Comparison of ENCODE assay signal across 19 mouse cellular contexts in the genomic region with DNA sequence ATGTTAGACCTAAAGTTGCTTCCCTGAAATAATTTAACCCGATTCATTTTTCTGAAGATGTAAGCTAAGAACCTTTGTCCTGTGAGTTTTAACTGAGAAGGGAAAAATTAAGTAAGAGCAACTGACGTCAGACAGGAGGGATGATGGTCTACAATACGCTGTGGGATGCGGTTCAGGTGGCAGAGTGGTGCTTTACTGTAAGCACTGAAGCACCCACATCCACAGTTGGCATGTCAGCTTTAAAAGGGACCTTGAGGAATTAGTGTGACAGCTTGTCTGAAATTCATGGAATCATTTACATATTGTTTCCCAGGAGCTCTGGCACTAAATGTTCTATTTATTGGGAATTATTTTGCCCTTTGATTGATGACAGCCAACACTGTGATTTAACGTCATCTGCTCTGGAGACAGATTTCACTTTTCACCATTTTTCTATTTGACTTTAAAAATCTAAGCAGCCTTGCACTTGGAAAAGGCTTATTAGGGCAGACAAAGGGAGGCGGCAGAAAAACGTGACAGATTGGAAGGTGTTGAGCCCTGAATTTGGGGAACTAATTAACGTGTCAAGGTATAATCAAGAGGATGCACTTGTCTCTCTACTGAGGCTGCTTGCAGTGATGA. TPM values are rescaled to one million over a fixed set of nuclear protein-coding genes. Genes with fewer than 3 reads are reported as not detected.
DNase-seq lines count a peak whose midpoint lies in the region; ATAC-seq and TF ChIP-seq lines count a peak whose summit lies in the region.
"Had no signal": no experiment of that assay in that cellular context is flagged by ENCODE, and none has a peak within 500 bp of the region (broad histone marks: within the 10 kb centered on the region; RNA-seq: fewer than 3 reads in every experiment).

No protein-coding gene starts in this region.

- peaks cover 22% of the 10 kb centered on the region for H3K4me1 ChIP-seq in forebrain, embryonic 12.5 days
- H3K4me1 ChIP-seq in forebrain, embryonic 10.5 days = peaks cover 24% of the 10 kb centered on the region
- H3K4me1 ChIP-seq in neural tube, embryonic 12.5 days = peaks cover 13% of the 10 kb centered on the region
- H3K4me1 ChIP-seq in hindbrain, postnatal 0 days (ENCODE audit: insufficient read depth, low read length) = peaks cover 6% of the 10 kb centered on the region

- no peaks in the 10 kb centered on the region for H3K9me3 ChIP-seq in forebrain, embryonic 12.5 days
- H3K9me3 ChIP-seq in forebrain, embryonic 10.5 days = no peaks in the 10 kb centered on the region
- no peaks in the 10 kb centered on the region for H3K9me3 ChIP-seq in neural tube, embryonic 12.5 days
- no peaks in the 10 kb centered on the region for H3K9me3 ChIP-seq in hindbrain, postnatal 0 days (ENCODE audit: low read length)
- H3K9me3 ChIP-seq: embryonic facial prominence, embryonic 10.5 days; lung, embryonic 15.5 days; megakaryocyte, embryonic 14.5 days had no signal

- 0 out of 2 replicates have a peak overlapping the region, but pooled peaks have one; percentile 1 for H3K27ac ChIP-seq in forebrain, embryonic 12.5 days
- H3K27ac ChIP-seq in forebrain, embryonic 10.5 days = no peak overlapping the region
- no peak overlapping the region for H3K27ac ChIP-seq in neural tube, embryonic 12.5 days
- peak overlapping the region; percentile 96 for H3K27ac ChIP-seq in hindbrain, postnatal 0 days
- H3K27ac ChIP-seq: embryonic facial prominence, embryonic 10.5 days; heart, adult 2 months; lung, embryonic 15.5 days had no signal

- H3K9ac ChIP-seq in forebrain, embryonic 12.5 days = no peak overlapping the region
- H3K9ac ChIP-seq in neural tube, embryonic 12.5 days = no peak overlapping the region
- H3K9ac ChIP-seq in hindbrain, postnatal 0 days (replicated peaks; ENCODE audit: low read length) = peak overlapping the region; percentile 84
- H3K9ac ChIP-seq: lung, embryonic 15.5 days had no signal

- no peak overlapping the region for H3K4me3 ChIP-seq in forebrain, embryonic 12.5 days (replicated peaks)
- H3K4me3 ChIP-seq in forebrain, embryonic 10.5 days = no peak overlapping the region
- H3K4me3 ChIP-seq in neural tube, embryonic 12.5 days = no peak overlapping the region
- H3K4me3 ChIP-seq in hindbrain, postnatal 0 days (ENCODE audit: low read length) = peak overlapping the region; percentile 61
- H3K4me3 ChIP-seq: embryonic facial prominence, embryonic 10.5 days; heart, adult 2 months; lung, embryonic 15.5 days; megakaryocyte, embryonic 14.5 days had no signal

- no peak for TF ChIP-seq CTCF in hindbrain, postnatal 0 days (IDR thresholded peaks at IDR 0.05; ENCODE audit: low read depth)

- 0 out of 2 replicates have a peak overlapping the region, but pooled peaks have one; percentile 1 for H3K4me2 ChIP-seq in forebrain, embryonic 12.5 days
- H3K4me2 ChIP-seq in neural tube, embryonic 12.5 days (replicated peaks) = peak overlapping the region; percentile 78
- peak overlapping the region; percentile 73 for H3K4me2 ChIP-seq in hindbrain, postnatal 0 days (ENCODE audit: low read depth, low read length)
- H3K4me2 ChIP-seq: lung, embryonic 15.5 days had no signal

- ATAC-seq in forebrain, embryonic 12.5 days (ENCODE audit: low FRiP score) = no peak
- no peak for ATAC-seq in neural tube, embryonic 12.5 days (ENCODE audit: low FRiP score, low read depth)
- ATAC-seq in hindbrain, postnatal 0 days = no peak
- ATAC-seq: intestine, embryonic 16.5 days had no signal

- peaks cover 37% of the 10 kb centered on the region for H3K27me3 ChIP-seq in forebrain, embryonic 12.5 days
- H3K27me3 ChIP-seq in forebrain, embryonic 10.5 days (ENCODE audit: poor library complexity, severe bottlenecking) = peaks cover 54% of the 10 kb centered on the region
- peaks cover 8% of the 10 kb centered on the region for H3K27me3 ChIP-seq in neural tube, embryonic 12.5 days (replicated peaks)
- no peaks in the 10 kb centered on the region for H3K27me3 ChIP-seq in hindbrain, postnatal 0 days (ENCODE audit: insufficient read depth, low read length)

- H3K36me3 ChIP-seq in forebrain, embryonic 12.5 days (replicated peaks) = no peaks in the 10 kb centered on the region
- H3K36me3 ChIP-seq in forebrain, embryonic 10.5 days (replicated peaks) = no peaks in the 10 kb centered on the region
- H3K36me3 ChIP-seq in neural tube, embryonic 12.5 days = no peaks in the 10 kb centered on the region
- H3K36me3 ChIP-seq in hindbrain, postnatal 0 days (ENCODE audit: insufficient read depth, low read length) = no peaks in the 10 kb centered on the region
- H3K36me3 ChIP-seq: embryonic facial prominence, embryonic 10.5 days; lung, embryonic 15.5 days had no signal

- DNase-seq in forebrain, embryonic 10.5 days (ENCODE audit: extremely low spot score, low spot score) = no peak
- DNase-seq in neural tube, embryonic 10.5 days (ENCODE audit: extremely low spot score, low spot score) = no peak
- DNase-seq in hindbrain, postnatal 0 days (ENCODE audit: low spot score) = peak; percentile 45
- no peak for DNase-seq in T-cell, adult 2 months (ENCODE audit: low spot score)
- no peak for DNase-seq in Muller cell, postnatal 12 days (ENCODE audit: inconsistent ontology term)
- no peak for DNase-seq in heart, adult 9 months (ENCODE audit: low spot score in 2 of 2)
- DNase-seq: adrenal gland, postnatal 14 days; heart, adult 2 months; heart, postnatal 14 days; kidney, postnatal 36 days had no signal

- WGBS in forebrain, embryonic 12.5 days = 59% methylated on average over 8 of the region's 8 CpGs
- WGBS in forebrain, embryonic 10.5 days = 73% methylated on average over 8 of the region's 8 CpGs
- 56% methylated on average over 8 of the region's 8 CpGs for WGBS in neural tube, embryonic 12.5 days
- 31% methylated on average over 8 of the region's 8 CpGs for WGBS in hindbrain, postnatal 0 days

RNA-seq across cellular contexts. Expression of gene Chl1, which starts 3.3 kb away (rescaled TPM):
- 20.4 and 22.9 TPM in 2 replicates for polyA plus RNA-seq in forebrain, embryonic 12.5 days (2016; fragmentation: Nextera tagmentation; extraction: Ambion mirVana)
- 0.33 and 1.6 TPM in 2 replicates for polyA plus RNA-seq in forebrain, embryonic 10.5 days (2016; fragmentation: Nextera tagmentation; extraction: Ambion mirVana)
- polyA plus RNA-seq in neural tube, embryonic 12.5 days (2016; fragmentation: Nextera tagmentation; extraction: Ambion mirVana) = 39.0 and 51.1 TPM in 2 replicates
- 172 and 214 TPM in 2 replicates for total RNA-seq in hindbrain, postnatal 0 days (2014; rRNA removed)
- 154 and 157 TPM in 2 replicates for polyA plus RNA-seq in hindbrain, postnatal 0 days (2015; fragmentation: Nextera tagmentation; extraction: Ambion mirVana)
- total RNA-seq: neutrophil, adult 5-6 weeks had no signal
- polyA plus RNA-seq: C2C12; liver, adult 2 months had no signal

Comparison
In these comparisons a context has a peak if more than half of its experiments do, and no peak if none do; other contexts are left out.
1. H3K27ac ChIP-seq: peak in forebrain, embryonic 12.5 days (single experiment) and hindbrain, postnatal 0 days (single experiment); none in forebrain, embryonic 10.5 days (single experiment) and neural tube, embryonic 12.5 days (single experiment).
2. H3K4me2 ChIP-seq: peak in every context shown above with its lines; median percentile 78 in neural tube, embryonic 12.5 days; 73 in hindbrain, postnatal 0 days; 1 in forebrain, embryonic 12.5 days.